Mouse (Mus musculus) embryonic facial prominence, embryonic 15.5 days (tissue): ENCODE data around the gene Ublcp1. TPM values are rescaled to one million over a fixed set of nuclear protein-coding genes. Genes with fewer than 3 reads are reported as not detected.

Experiments used
- ATAC-seq: fragments of 200-750 bp; cut with Nextera tagmentation; 2 replicates; pipeline ENCODE4 v1.8.0; 2017; ENCODE audit warnings: low read depth, moderate TSS enrichment; ENCODE audit not compliant: insufficient number of reproducible peaks, low FRiP score, low TSS enrichment
- H3K27ac ChIP-seq: fragments of 300-500 bp; sonication (generic); replicated peaks from 2 replicates; pipeline ENCODE4 v1.5.1; 2015; ENCODE audit warnings: mild to moderate bottlenecking, inconsistent platforms
- H3K27me3 ChIP-seq: fragments of 300-500 bp; sonication (generic); 2 replicates; pipeline ENCODE4 v1.6.1; 2015; ENCODE audit warnings: inconsistent platforms
- H3K36me3 ChIP-seq: fragments of 300-500 bp; sonication (generic); 2 replicates; pipeline ENCODE4 v1.6.1; 2015; ENCODE audit warnings: mild to moderate bottlenecking, inconsistent platforms
- H3K4me1 ChIP-seq: fragments of 300-500 bp; sonication (generic); 2 replicates; pipeline ENCODE4 v1.6.1; 2015; ENCODE audit warnings: inconsistent platforms
- H3K4me2 ChIP-seq: fragments of 300-500 bp; sonication (generic); replicated peaks from 2 replicates; pipeline ENCODE4 v1.6.1; 2015; ENCODE audit warnings: mild to moderate bottlenecking, inconsistent platforms
- H3K4me3 ChIP-seq: fragments of 300-500 bp; sonication (generic); replicated peaks from 2 replicates; pipeline ENCODE4 v1.5.1; 2015; ENCODE audit warnings: mild to moderate bottlenecking, inconsistent platforms
- H3K9ac ChIP-seq: fragments of 300-500 bp; sonication (generic); 2 replicates; pipeline ENCODE4 v1.6.1; 2015; ENCODE audit warnings: inconsistent platforms
- H3K9me3 ChIP-seq: fragments of 300-500 bp; sonication (generic); replicated peaks from 2 replicates; pipeline ENCODE4 v1.6.1; 2016; ENCODE audit warnings: inconsistent platforms
- WGBS: fragments of 180-500 bp; shearing (Covaris S2); methylation state at CpG from one replicate; pipeline ENCODE4 v1.1.7; 2015; 5-methylcytosine and 5-hydroxymethylcytosine counted together
- microRNA-seq: library from miRNA; unstranded; fragments of <30 nt; microRNA quantifications from one replicate; pipeline ENCODE4, GENCODE M21; 2016; ENCODE audit warnings: borderline number of aligned reads
- polyA plus RNA-seq: library from polyadenylated mRNA; unstranded; fragments of >200 nt; fragmentation: Nextera tagmentation; extraction: Ambion mirVana; gene quantifications from 2 replicates; pipeline ENCODE4 v1.2.1, GENCODE M21; 2015

Ublcp1 gene
- polyA plus RNA-seq, 1 experiment from 2014 or later = 61.1 TPM

GRCm38 (mm10) chr11:44413371-44413770 lies 56.9 kb downstream of the Ublcp1 start:
- Histone ChIP-seq H3K4me1 (no peaks in the 10 kb centered on the region), H3K36me3 (no peaks in the 10 kb centered on the region), H3K27ac (no peak overlapping the region), H3K4me2 (no peak overlapping the region), H3K4me3 (no peak overlapping the region), H3K9ac (no peak overlapping the region), H3K9me3 (no peaks in the 10 kb centered on the region), H3K27me3 (0 out of 2 replicates have a peak, but pooled peaks cover 4% of the 10 kb centered on the region)
- ATAC-seq = no peak
- WGBS = 83% methylated on average over 3 of the region's 3 CpGs

- no peak overlapping the region for H3K4me3 ChIP-seq
- no peak overlapping the region for H3K4me2 ChIP-seq
- no peak overlapping the region for H3K27ac ChIP-seq
- no peaks in the 10 kb centered on the region for H3K9me3 ChIP-seq
- 0 out of 2 replicates have a peak, but pooled peaks cover 4% of the 10 kb centered on the region for H3K27me3 ChIP-seq
- no peak overlapping the region for H3K9ac ChIP-seq
- WGBS = 77% methylated on average over 8 of the region's 8 CpGs
- H3K4me1 ChIP-seq = no peaks in the 10 kb centered on the region
- H3K36me3 ChIP-seq = no peaks in the 10 kb centered on the region
- ATAC-seq = no peak
Observed at GRCm38 (mm10) chr11:44412276-44412675, 58.0 kb downstream of the Ublcp1 start.

- H3K9me3 ChIP-seq = no peaks in the 10 kb centered on the region
- no peak overlapping the region for H3K4me3 ChIP-seq
- H3K4me1 ChIP-seq = no peaks in the 10 kb centered on the region
- H3K27me3 ChIP-seq = 0 out of 2 replicates have a peak, but pooled peaks cover 4% of the 10 kb centered on the region
- no peak overlapping the region for H3K4me2 ChIP-seq
- no peaks in the 10 kb centered on the region for H3K36me3 ChIP-seq
- no peak overlapping the region for H3K27ac ChIP-seq
- no peak for ATAC-seq
- H3K9ac ChIP-seq = no peak overlapping the region
- WGBS = 52% methylated on average over 3 of the region's 3 CpGs
Observed at GRCm38 (mm10) chr11:44410413-44410812, 59.9 kb downstream of the Ublcp1 start.

GRCm38 (mm10) chr11:44408626-44409025 lies 61.7 kb downstream of the Ublcp1 start:
- H3K9ac ChIP-seq = no peak overlapping the region
- ATAC-seq = no peak
- H3K27me3 ChIP-seq = 0 out of 2 replicates have a peak, but pooled peaks cover 4% of the 10 kb centered on the region
- no peak overlapping the region for H3K4me3 ChIP-seq
- no peak overlapping the region for H3K27ac ChIP-seq
- WGBS = 28% methylated on average over 5 of the region's 5 CpGs
- no peaks in the 10 kb centered on the region for H3K4me1 ChIP-seq
- no peak overlapping the region for H3K4me2 ChIP-seq
- no peaks in the 10 kb centered on the region for H3K36me3 ChIP-seq
- H3K9me3 ChIP-seq = no peaks in the 10 kb centered on the region

GRCm38 (mm10) chr11:44406457-44406856 lies 63.8 kb downstream of the Ublcp1 start:
- no peak overlapping the region for H3K9ac ChIP-seq
- H3K27me3 ChIP-seq = 0 out of 2 replicates have a peak, but pooled peaks cover 4% of the 10 kb centered on the region
- no peaks in the 10 kb centered on the region for H3K9me3 ChIP-seq
- no peak overlapping the region for H3K4me2 ChIP-seq
- H3K36me3 ChIP-seq = no peaks in the 10 kb centered on the region
- no peak for ATAC-seq
- H3K27ac ChIP-seq = no peak overlapping the region
- no peaks in the 10 kb centered on the region for H3K4me1 ChIP-seq
- H3K4me3 ChIP-seq = no peak overlapping the region
- WGBS = 67% methylated on average over 5 of the region's 5 CpGs

- Histone ChIP-seq H3K4me1 (no peaks in the 10 kb centered on the region), H3K4me2 (no peak overlapping the region), H3K27me3 (no peaks in the 10 kb centered on the region), H3K9ac (no peak overlapping the region), H3K4me3 (no peak overlapping the region), H3K36me3 (no peaks in the 10 kb centered on the region), H3K27ac (no peak overlapping the region), H3K9me3 (no peaks in the 10 kb centered on the region)
- ATAC-seq = no peak
- 16% methylated on average over 1 of the region's 1 CpGs for WGBS
Observed at GRCm38 (mm10) chr11:44405961-44406360, 64.3 kb downstream of the Ublcp1 start.

- Histone ChIP-seq H3K4me1 (no peaks in the 10 kb centered on the region), H3K36me3 (no peaks in the 10 kb centered on the region), H3K4me2 (no peak overlapping the region), H3K27ac (no peak overlapping the region), H3K4me3 (no peak overlapping the region), H3K9me3 (no peaks in the 10 kb centered on the region), H3K27me3 (0 out of 2 replicates have a peak, but pooled peaks cover under 1% of the 10 kb centered on the region), H3K9ac (no peak overlapping the region)
- ATAC-seq = no peak
- WGBS = 84% methylated on average over 4 of the region's 4 CpGs
Observed at GRCm38 (mm10) chr11:44405113-44405512, 65.2 kb downstream of the Ublcp1 start.

Small RNAs within 50 kb of the gene (microRNA-seq; reads per million reads assigned to microRNA genes)
- not detected for gene Gm22121

Other genes starting within 250 kb of the Ublcp1 start
- not detected in 2 replicates for gene Il12b, start 70.4 kb downstream of the Ublcp1 start, polyA plus RNA-seq
- gene Rnf145, start 48.5 kb upstream of the Ublcp1 start, polyA plus RNA-seq = 75.2 and 77.5 TPM in 2 replicates
- gene Ebf1, start 146.8 kb upstream of the Ublcp1 start, polyA plus RNA-seq = 62.3 and 65.7 TPM in 2 replicates